Mouse (Mus musculus) urinary bladder, adult 18-20 months (tissue): ENCODE measurements around the gene Tlk2.

Experiments used
- DNase-seq, 2 experiments: peaks; one replicate each; pipeline ENCODE4 v3.0.0; 2022; ENCODE audit warnings: low spot score in 2 of 2, mixed read lengths in 2 of 2

Tlk2 gene

DNA sequence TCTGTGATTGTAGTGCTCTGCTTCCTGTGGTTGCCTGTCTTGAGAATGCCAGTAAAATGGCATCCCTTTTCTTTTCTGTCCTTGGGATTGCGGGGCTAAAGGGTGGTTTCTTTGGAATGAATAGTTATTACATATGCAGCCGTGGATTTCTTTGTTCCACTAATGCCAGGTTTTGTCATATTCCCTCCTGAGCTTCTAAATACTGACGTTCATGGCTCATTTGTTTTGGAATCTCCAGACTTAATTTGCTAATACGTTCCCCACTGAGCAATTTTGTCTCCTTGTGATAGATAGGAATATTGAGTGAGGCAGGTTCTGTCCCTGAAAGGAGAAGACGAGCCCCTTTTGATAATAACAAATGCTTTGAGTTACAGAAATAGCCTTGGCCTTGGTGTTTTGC lies 82.5 kb downstream of the Tlk2 start:
- DNase-seq = no peak

DNA sequence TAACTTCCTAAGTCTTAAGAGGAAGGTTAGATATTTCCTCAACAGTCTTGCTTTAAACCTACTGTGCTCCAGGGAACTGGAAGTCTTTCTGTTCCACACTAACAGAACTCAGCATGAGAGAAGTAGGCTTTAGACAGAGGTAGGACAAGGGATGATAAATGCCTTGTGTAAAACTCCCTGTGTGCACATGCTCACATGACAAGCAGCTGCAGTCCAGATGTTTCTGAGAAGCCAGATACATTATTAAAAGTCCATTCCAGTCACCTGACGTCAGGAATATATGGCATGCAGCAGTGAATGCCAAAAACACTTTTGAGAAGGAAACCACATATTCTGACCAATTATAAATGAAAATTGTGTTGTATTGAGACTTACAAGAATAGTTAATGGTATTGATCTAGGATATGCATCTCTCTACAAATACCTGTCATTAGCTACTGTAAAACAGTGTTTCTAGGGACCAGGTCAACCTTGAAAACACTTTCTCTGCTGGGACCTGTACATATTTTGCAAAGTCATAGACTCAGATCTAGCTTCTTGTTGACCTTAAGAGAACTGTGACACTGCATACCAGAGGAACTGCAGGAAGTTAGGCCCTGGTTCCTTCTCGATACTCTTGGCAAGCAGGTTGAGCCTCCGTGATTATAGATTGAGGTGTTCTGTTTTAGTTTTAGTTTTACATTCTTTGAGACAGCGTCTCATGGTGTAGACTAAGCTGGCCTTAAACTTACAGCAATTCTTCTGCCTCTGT lies 83.2 kb downstream of the Tlk2 start:
- no peak for DNase-seq

- DNase-seq = no peak
Measured at GRCm38 (mm10) chr11:105264506-105264905, 85.9 kb downstream of the Tlk2 start.

DNA sequence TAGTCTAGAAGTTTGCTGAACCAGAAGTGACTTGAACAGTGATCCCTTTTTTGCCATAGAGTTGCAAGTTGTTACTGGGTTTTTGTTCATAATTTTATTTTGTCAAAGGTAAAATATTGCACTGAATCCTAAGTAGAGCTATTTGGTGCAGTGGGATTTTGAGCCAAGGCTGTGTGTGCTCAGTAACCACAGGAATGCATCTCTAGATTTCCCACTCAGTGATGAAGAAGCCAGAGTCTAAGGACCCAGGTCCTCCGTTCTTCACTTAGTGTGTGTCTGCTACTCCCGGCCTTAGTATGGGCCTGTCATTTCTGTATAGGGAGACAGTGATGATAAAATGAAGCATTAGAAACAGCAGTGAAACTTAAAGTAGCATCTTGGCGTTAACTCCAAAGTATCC lies 86.4 kb downstream of the Tlk2 start:
- DNase-seq = no peak

DNA sequence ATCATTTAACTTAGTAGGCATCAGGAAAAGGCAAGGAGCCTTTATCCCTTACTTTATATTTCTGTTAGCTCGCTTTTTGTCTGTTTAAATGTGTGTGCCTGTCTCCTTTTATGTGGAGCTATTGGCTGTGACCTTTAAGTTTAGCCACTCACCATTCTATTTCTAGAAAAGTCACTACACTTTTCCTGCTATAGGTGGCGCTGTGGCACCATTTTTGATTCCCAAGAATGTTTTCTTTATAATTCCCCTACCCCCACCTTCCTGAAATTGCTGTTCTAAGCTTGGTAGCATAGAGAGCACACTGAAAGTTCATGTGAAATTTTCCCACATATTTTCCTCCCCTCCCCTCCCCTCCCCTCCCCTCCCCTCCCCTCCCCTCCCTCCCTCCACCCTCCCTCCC lies 91.5 kb downstream of the Tlk2 start:
- no peak for DNase-seq

DNA sequence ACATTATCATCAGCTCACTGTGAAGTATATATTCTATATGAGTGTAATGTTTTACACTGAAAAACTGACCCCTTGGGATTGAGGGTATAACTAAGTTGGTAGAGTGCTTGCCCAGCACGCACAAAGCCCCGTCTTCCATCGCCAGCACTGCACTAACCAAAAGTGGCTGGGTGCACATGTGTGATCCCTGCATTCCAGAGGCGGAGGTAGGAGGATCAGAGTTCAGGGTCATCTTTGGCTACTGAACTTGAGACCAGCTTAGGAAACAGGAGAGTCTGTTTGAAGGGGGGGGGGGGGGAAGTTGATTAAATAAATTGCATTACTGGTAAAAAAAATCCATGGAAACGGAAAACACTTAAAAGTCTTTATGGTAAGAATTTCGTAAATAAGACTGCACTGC lies 101.8 kb downstream of the Tlk2 start:
- DNase-seq = no peak

DNA sequence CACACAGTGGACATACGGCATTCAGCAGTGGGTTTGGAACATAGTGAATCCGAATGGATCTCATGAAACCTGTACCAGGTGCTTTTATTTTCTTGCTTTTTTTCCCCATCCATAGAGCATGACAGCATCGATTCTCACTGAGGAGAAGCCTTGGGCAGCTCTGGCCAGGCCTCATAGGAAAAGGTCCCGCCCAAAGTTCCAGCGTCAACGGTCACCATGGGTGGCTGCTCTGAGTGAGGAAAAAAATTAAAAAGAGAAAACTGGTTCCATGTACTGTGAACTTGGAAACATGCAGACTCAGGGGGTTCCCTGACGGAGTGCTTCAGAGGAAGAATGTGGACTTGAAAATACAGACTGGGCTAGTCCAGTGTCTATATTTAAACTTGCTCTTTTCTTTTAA lies 102.7 kb downstream of the Tlk2 start:
- DNase-seq = no peak

- no peak for DNase-seq
Measured at GRCm38 (mm10) chr11:105281763-105282459, 103.3 kb downstream of the Tlk2 start.

DNA sequence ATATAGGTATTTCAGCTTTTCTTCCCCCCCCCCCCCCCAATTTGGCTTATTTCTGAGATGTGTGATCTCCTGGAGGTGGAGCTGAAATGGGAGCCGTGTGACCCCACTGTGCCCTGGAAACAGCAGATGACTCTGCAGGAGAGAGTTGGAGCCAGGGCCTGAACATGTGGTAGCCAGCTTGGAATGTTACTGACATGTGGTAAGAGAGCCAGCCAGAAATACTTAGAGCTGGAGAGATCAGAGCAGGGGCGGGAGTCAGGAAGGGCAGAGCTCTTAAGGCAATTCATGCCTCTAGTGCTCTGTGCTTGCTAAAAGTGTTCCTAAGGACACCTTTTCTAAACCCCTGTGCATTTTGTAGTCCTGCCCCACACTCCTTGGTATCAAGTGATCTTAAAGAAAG lies 103.9 kb downstream of the Tlk2 start:
- DNase-seq = peak in 1 of 2 experiments; percentile 30

DNA sequence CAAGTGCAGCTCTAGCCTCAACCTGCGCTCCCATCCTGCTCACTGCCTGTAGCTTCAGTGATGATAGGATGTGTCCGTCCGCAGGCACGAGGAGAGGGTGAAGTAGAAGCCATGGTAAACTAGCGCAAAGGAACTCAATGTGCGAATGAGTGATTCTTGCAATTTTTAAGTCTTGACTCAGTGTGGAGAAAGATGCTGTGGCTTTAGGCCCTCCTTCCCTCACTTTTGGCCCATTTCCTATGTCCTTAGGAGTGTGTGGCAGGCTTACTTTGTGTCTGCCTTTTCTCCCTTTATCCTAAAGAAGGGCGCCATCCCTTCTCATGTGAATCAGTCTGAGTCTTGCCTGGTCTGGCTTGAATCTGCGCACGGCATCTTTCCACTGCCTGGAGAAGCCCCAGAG lies 104.4 kb downstream of the Tlk2 start:
- DNase-seq = no peak

GRCm38 (mm10) chr11:105285720-105286119 lies 107.1 kb downstream of the Tlk2 start:
- no peak for DNase-seq

- DNase-seq = no peak
Measured at GRCm38 (mm10) chr11:105289403-105289802, 110.8 kb downstream of the Tlk2 start.

DNA sequence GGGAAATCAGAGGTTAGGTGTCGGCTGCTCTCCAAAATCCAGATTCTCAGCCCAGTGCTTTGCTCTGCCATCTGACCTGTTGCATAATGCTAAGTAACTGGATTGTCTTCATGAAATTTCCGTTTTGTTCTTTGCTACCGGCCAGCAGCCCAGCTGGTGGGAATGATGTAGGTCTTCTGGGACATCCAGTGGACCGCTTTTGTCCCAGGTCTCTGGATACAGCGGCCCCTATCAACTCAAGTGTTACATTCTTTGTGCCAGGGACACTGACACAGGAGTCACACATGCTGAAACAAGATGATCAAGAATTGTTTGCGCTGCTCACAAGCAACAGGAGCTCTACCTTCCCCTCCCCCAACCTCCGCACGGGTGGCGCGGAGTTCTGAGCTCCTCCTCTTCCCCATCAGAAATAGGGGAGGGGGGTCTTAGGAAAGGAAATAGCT lies 113.1 kb downstream of the Tlk2 start:
- no peak for DNase-seq

GRCm38 (mm10) chr11:105292124-105293071 lies 113.8 kb downstream of the Tlk2 start, which contains the start of gene Mrc2:
Mrc2 (plus strand) TSS chr11:105292643.
- DNase-seq = peak; percentile 42 to 55

GRCm38 (mm10) chr11:105293101-105293581 lies 114.5 kb downstream of the Tlk2 start:
- DNase-seq = peak in 1 of 2 experiments; percentile 45

DNA sequence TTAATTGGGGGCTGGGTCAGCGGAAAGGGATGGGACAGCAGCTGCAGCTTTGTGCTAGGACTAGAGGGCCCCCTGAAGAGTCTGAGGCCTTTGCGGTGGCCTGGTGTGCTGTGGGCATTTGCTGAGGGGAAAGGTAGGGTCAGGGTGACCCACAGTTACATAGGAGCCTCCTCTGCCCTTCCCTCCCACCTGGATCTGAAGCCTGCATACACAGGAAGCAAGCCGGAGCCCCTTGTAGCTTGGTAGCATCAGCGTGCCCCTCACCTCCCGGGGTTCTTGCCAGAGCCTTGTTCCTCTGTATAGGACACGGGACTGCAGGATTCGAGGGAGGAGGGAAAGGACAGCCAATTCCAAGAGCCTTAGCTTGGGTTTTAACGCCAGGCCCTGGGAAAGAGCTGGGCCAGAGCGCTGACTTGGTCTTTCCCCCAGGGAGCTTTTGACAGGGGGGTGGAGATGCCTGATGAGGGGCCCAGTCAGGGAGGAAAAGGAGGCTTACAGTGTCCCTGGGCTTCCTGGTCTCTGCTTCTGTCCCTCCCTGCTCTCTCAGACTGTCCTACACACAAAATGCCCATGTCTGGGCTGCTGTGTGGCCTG lies 115.4 kb downstream of the Tlk2 start:
- DNase-seq = no peak

- no peak for DNase-seq
Measured at GRCm38 (mm10) chr11:105296084-105296483, 117.5 kb downstream of the Tlk2 start.

DNA sequence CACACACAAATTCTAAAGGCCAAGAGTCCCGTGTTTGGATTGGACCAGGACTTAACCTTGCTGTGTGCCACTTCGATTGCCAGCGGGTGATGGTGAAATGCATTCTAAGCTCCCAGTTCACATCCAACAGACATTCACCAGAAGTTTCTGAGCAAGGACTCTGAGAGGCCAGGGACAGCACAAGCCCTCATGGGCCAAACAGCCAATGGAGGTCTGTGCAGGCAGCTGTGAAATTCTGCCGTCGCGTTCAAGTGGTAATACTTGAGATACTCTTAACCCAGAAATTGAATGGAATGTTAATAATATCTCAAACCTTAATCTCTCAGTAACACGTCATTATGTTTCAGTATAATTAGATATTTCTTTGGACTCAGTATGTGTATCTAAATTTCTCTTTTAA lies 131.6 kb downstream of the Tlk2 start:
- DNase-seq = no peak

DNA sequence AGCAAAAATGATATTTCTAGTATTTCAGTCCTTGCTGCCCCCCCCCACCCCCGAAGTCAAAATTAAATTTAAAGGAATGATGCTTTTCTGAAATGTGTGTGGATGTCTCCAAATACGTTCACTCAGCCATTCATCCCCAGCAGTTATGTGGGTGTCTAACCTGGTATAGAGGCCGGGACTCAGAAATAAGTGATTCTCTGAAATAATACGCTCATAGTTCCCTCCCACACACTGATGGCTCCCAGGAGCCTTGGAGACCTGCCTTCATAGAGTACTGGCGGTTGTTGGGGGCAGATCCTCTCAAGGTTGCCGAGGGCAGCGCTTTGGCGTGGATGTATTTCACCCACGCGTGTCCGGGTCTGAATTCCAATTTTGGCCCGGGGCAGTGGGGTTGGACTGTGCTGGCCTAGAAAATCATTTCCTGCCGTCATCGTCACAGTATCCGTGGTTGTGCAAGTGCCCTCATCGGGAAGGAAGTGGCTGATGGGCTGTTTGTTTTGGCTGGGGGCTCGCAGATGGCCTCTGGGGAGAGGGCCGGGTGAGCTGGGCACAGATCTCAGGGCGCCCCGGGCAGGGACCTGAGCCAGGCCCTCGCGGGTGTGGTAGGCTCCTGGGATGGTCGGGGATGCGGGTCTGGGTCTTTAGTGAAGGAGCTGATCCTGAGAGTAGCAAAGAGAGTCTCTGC lies 132.8 kb downstream of the Tlk2 start:
- DNase-seq = no peak

DNA sequence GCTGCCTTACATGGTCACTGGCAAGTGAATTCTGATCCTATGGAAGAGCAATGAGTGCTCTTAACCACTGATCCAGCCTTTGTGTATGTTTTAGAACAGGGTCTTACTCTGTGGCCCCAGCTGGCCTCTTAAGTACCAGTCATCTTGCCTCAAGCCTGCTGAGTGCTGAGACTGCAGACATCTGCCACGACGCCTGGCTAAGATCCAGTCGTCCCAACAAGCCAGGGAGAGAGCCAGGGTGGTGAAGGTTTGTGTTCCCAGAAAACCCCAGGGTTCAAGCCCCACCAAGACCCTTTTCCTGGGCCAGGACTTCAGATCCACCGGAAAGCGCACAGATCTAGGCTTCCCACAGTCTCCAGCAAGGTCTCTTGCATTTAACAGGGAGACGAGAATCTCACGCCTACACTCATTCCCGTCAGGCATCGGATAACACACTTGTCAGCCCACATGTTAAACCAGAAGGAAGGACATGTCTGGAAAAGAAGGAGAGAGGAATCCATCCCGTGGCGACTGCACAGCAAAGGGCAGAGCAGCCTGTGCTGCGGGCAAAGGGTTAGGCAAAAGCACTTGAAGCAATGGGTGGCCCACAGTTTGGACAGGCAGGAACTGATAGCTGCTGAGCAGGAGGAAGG lies 133.8 kb downstream of the Tlk2 start:
- no peak for DNase-seq
